Mouse (Mus musculus) heart, embryonic 10.5 days (tissue): ENCODE data around the gene Kynu. TPM values are rescaled to one million over a fixed set of nuclear protein-coding genes. Genes with fewer than 3 reads are reported as not detected.

Experiments used
- DNase-seq: peaks from one replicate; pipeline ENCODE4 v3.0.0-alpha.2; 2017; ENCODE audit warnings: low spot score
- H3K27ac ChIP-seq: fragments of 300-500 bp; sonication (generic); 2 replicates; pipeline ENCODE4 v1.5.1; 2016; ENCODE audit warnings: mild to moderate bottlenecking
- H3K27me3 ChIP-seq: fragments of 300-500 bp; sonication (generic); 2 replicates; pipeline ENCODE4 v1.6.1; 2016; ENCODE audit warnings: mild to moderate bottlenecking; ENCODE audit not compliant: poor library complexity, insufficient read depth, severe bottlenecking
- H3K36me3 ChIP-seq: fragments of 300-500 bp; sonication (generic); 2 replicates; pipeline ENCODE4 v1.6.1; 2016; ENCODE audit warnings: mild to moderate bottlenecking, moderate library complexity
- H3K4me1 ChIP-seq: fragments of 300-500 bp; sonication (generic); 2 replicates; pipeline ENCODE4 v1.6.1; 2016; ENCODE audit warnings: mild to moderate bottlenecking
- H3K4me3 ChIP-seq: fragments of 300-500 bp; sonication (generic); 2 replicates; pipeline ENCODE4 v1.5.1; 2016; ENCODE audit warnings: mild to moderate bottlenecking, moderate library complexity
- H3K9me3 ChIP-seq: fragments of 300-500 bp; sonication (generic); 2 replicates; pipeline ENCODE4 v1.6.1; 2016; ENCODE audit warnings: mild to moderate bottlenecking, moderate library complexity
- WGBS: fragments of 180-500 bp; shearing (Covaris S2); methylation state at CpG from one replicate; pipeline ENCODE4 v1.1.7; 2016; 5-methylcytosine and 5-hydroxymethylcytosine counted together
- polyA plus RNA-seq: library from polyadenylated mRNA; unstranded; fragments of >200 nt; fragmentation: Nextera tagmentation; extraction: Ambion mirVana; gene quantifications from 2 replicates; pipeline ENCODE4 v1.2.1, GENCODE M21; 2016

The Kynu gene
- polyA plus RNA-seq, 1 experiment from 2014 or later = 0.09 TPM

- Histone ChIP-seq H3K27me3 (no peaks in the 10 kb centered on the region), H3K4me1 (no peaks in the 10 kb centered on the region), H3K9me3 (no peaks in the 10 kb centered on the region), H3K36me3 (no peaks in the 10 kb centered on the region), H3K4me3 (no peak overlapping the region), H3K27ac (no peak overlapping the region)
- WGBS = 68% methylated on average over 8 of the region's 8 CpGs
- DNase-seq = no peak
Measured at GRCm38 (mm10) chr2:43583243-43583812, 28.2 kb downstream of the Kynu start.

GRCm38 (mm10) chr2:43585508-43585907 is 30.4 kb downstream of the Kynu start:
- no peak overlapping the region for H3K27ac ChIP-seq
- H3K27me3 ChIP-seq = no peaks in the 10 kb centered on the region
- H3K4me3 ChIP-seq = no peak overlapping the region
- DNase-seq = no peak
- no peaks in the 10 kb centered on the region for H3K4me1 ChIP-seq
- no peaks in the 10 kb centered on the region for H3K9me3 ChIP-seq
- WGBS = 71% methylated on average over 3 of the region's 3 CpGs
- H3K36me3 ChIP-seq = no peaks in the 10 kb centered on the region

- H3K4me1 ChIP-seq = no peaks in the 10 kb centered on the region
- no peak for DNase-seq
- H3K36me3 ChIP-seq = no peaks in the 10 kb centered on the region
- H3K4me3 ChIP-seq = no peak overlapping the region
- no peak overlapping the region for H3K27ac ChIP-seq
- H3K9me3 ChIP-seq = no peaks in the 10 kb centered on the region
- H3K27me3 ChIP-seq = no peaks in the 10 kb centered on the region
- 53% methylated on average over 2 of the region's 2 CpGs for WGBS
Measured at GRCm38 (mm10) chr2:43587832-43588231, 32.7 kb downstream of the Kynu start.

- Histone ChIP-seq H3K4me1 (no peaks in the 10 kb centered on the region), H3K36me3 (no peaks in the 10 kb centered on the region), H3K27ac (no peak overlapping the region), H3K4me3 (no peak overlapping the region), H3K27me3 (no peaks in the 10 kb centered on the region), H3K9me3 (no peaks in the 10 kb centered on the region)
- WGBS = 76% methylated on average over 1 of the region's 1 CpGs
- DNase-seq = no peak
Measured at GRCm38 (mm10) chr2:43592001-43592704, 37.0 kb downstream of the Kynu start.

- H3K4me3 ChIP-seq = no peak overlapping the region
- H3K4me1 ChIP-seq = no peaks in the 10 kb centered on the region
- H3K27ac ChIP-seq = no peak overlapping the region
- DNase-seq = no peak
- no peaks in the 10 kb centered on the region for H3K9me3 ChIP-seq
- H3K27me3 ChIP-seq = no peaks in the 10 kb centered on the region
- 11% methylated on average over 6 of the region's 6 CpGs for WGBS
- no peaks in the 10 kb centered on the region for H3K36me3 ChIP-seq
Measured at GRCm38 (mm10) chr2:43613571-43613970, 58.4 kb downstream of the Kynu start.

GRCm38 (mm10) chr2:43621140-43621539 is 66.0 kb downstream of the Kynu start:
- Histone ChIP-seq H3K4me1 (no peaks in the 10 kb centered on the region), H3K4me3 (no peak overlapping the region), H3K27ac (no peak overlapping the region), H3K9me3 (no peaks in the 10 kb centered on the region), H3K27me3 (no peaks in the 10 kb centered on the region), H3K36me3 (no peaks in the 10 kb centered on the region)
- DNase-seq = no peak

GRCm38 (mm10) chr2:43622844-43623243 is 67.7 kb downstream of the Kynu start:
- Histone ChIP-seq H3K36me3 (no peaks in the 10 kb centered on the region), H3K27ac (no peak overlapping the region), H3K9me3 (no peaks in the 10 kb centered on the region), H3K27me3 (no peaks in the 10 kb centered on the region), H3K4me1 (no peaks in the 10 kb centered on the region), H3K4me3 (no peak overlapping the region)
- no peak for DNase-seq
- 0% methylated on average over 1 of the region's 1 CpGs for WGBS

GRCm38 (mm10) chr2:43631786-43632185 is 76.7 kb downstream of the Kynu start:
- Histone ChIP-seq H3K9me3 (no peaks in the 10 kb centered on the region), H3K4me1 (no peaks in the 10 kb centered on the region), H3K27ac (no peak overlapping the region), H3K27me3 (no peaks in the 10 kb centered on the region), H3K4me3 (no peak overlapping the region), H3K36me3 (no peaks in the 10 kb centered on the region)
- DNase-seq = no peak

- Histone ChIP-seq H3K27ac (no peak overlapping the region), H3K9me3 (no peaks in the 10 kb centered on the region), H3K27me3 (no peaks in the 10 kb centered on the region), H3K4me3 (no peak overlapping the region), H3K36me3 (no peaks in the 10 kb centered on the region), H3K4me1 (no peaks in the 10 kb centered on the region)
- no peak for DNase-seq
Measured at GRCm38 (mm10) chr2:43636498-43636897, 81.4 kb downstream of the Kynu start.

GRCm38 (mm10) chr2:43646962-43647361 is 91.8 kb downstream of the Kynu start:
- Histone ChIP-seq H3K27me3 (no peaks in the 10 kb centered on the region), H3K4me3 (no peak overlapping the region), H3K4me1 (no peaks in the 10 kb centered on the region), H3K9me3 (no peaks in the 10 kb centered on the region), H3K36me3 (no peaks in the 10 kb centered on the region), H3K27ac (no peak overlapping the region)
- WGBS = 79% methylated on average over 2 of the region's 2 CpGs
- DNase-seq = no peak

GRCm38 (mm10) chr2:43669588-43669987 is 114.5 kb downstream of the Kynu start:
- Histone ChIP-seq H3K27ac (no peak overlapping the region), H3K9me3 (no peaks in the 10 kb centered on the region), H3K27me3 (no peaks in the 10 kb centered on the region), H3K4me3 (no peak overlapping the region), H3K36me3 (no peaks in the 10 kb centered on the region), H3K4me1 (no peaks in the 10 kb centered on the region)
- DNase-seq = no peak

GRCm38 (mm10) chr2:43673619-43674018 is 118.5 kb downstream of the Kynu start:
- Histone ChIP-seq H3K27me3 (no peaks in the 10 kb centered on the region), H3K4me3 (no peak overlapping the region), H3K9me3 (no peaks in the 10 kb centered on the region), H3K27ac (no peak overlapping the region), H3K36me3 (no peaks in the 10 kb centered on the region), H3K4me1 (no peaks in the 10 kb centered on the region)
- DNase-seq = no peak
- WGBS = 3% methylated on average over 6 of the region's 6 CpGs

GRCm38 (mm10) chr2:43674098-43674497 is 119.0 kb downstream of the Kynu start:
- Histone ChIP-seq H3K36me3 (no peaks in the 10 kb centered on the region), H3K4me1 (no peaks in the 10 kb centered on the region), H3K4me3 (no peak overlapping the region), H3K27ac (no peak overlapping the region), H3K9me3 (no peaks in the 10 kb centered on the region), H3K27me3 (no peaks in the 10 kb centered on the region)
- WGBS = 54% methylated on average over 3 of the region's 3 CpGs
- no peak for DNase-seq

GRCm38 (mm10) chr2:43675277-43675676 is 120.1 kb downstream of the Kynu start:
- H3K36me3 ChIP-seq = no peaks in the 10 kb centered on the region
- H3K27ac ChIP-seq = no peak overlapping the region
- H3K4me3 ChIP-seq = no peak overlapping the region
- 61% methylated on average over 4 of the region's 4 CpGs for WGBS
- no peaks in the 10 kb centered on the region for H3K4me1 ChIP-seq
- H3K9me3 ChIP-seq = no peaks in the 10 kb centered on the region
- H3K27me3 ChIP-seq = no peaks in the 10 kb centered on the region
- DNase-seq = no peak
